Mouse (Mus musculus) cerebellum, postnatal 14 days (tissue): Measurements from ENCODE around the gene Dgkh.
"Not testable (repeated sequence)": the region's sequence is repeated elsewhere in the genome, so short reads cannot be mapped to it uniquely, and the experiment has no call there.

Experiments used
- DNase-seq, 2 experiments: peaks; one replicate each; pipeline ENCODE4 v3.0.0; 2021; ENCODE audit warnings: mixed read lengths in 2 of 2

Dgkh gene

GRCm38 (mm10) chr14:78612111-78612788, 120.3 kb downstream of the Dgkh start:
- no peak for DNase-seq

GRCm38 (mm10) chr14:78594916-78595315, 137.7 kb downstream of the Dgkh start:
- no peak for DNase-seq

- DNase-seq: no peak
Measured at GRCm38 (mm10) chr14:78592965-78593364, 139.6 kb downstream of the Dgkh start.

GRCm38 (mm10) chr14:78590335-78590734, 142.2 kb downstream of the Dgkh start:
- peak; percentile 84 to 90 for DNase-seq

- no peak for DNase-seq
Measured at GRCm38 (mm10) chr14:78584222-78584621, 148.4 kb downstream of the Dgkh start.

GRCm38 (mm10) chr14:78583168-78583567, 149.4 kb downstream of the Dgkh start:
- no peak for DNase-seq

- DNase-seq: peak in 1 of 2 experiments; percentile 29
Measured at GRCm38 (mm10) chr14:78575899-78576298, 156.7 kb downstream of the Dgkh start.

- no peak for DNase-seq
Measured at GRCm38 (mm10) chr14:78568410-78568809, 164.2 kb downstream of the Dgkh start.

- no peak for DNase-seq
Measured at GRCm38 (mm10) chr14:78566431-78566830, 166.1 kb downstream of the Dgkh start.

GRCm38 (mm10) chr14:78564292-78564691, 168.3 kb downstream of the Dgkh start:
- DNase-seq: no peak

GRCm38 (mm10) chr14:78563211-78563610, 169.4 kb downstream of the Dgkh start:
- no peak for DNase-seq

GRCm38 (mm10) chr14:78562121-78562520, 170.5 kb downstream of the Dgkh start:
- DNase-seq: peak in 1 of 2 experiments; percentile 7

- DNase-seq: no peak
Measured at GRCm38 (mm10) chr14:78559042-78559441, 173.5 kb downstream of the Dgkh start.

GRCm38 (mm10) chr14:78554830-78555229, 177.7 kb downstream of the Dgkh start:
- DNase-seq: not testable (repeated sequence)

GRCm38 (mm10) chr14:78553661-78554060, 178.9 kb downstream of the Dgkh start:
- peak in 1 of 2 experiments; percentile 23 for DNase-seq

GRCm38 (mm10) chr14:78548807-78549206, 183.8 kb downstream of the Dgkh start:
- no peak for DNase-seq

- DNase-seq: peak; percentile 58 to 64
Measured at GRCm38 (mm10) chr14:78541319-78541718, 191.3 kb downstream of the Dgkh start.

GRCm38 (mm10) chr14:78539821-78540220, 192.8 kb downstream of the Dgkh start:
- no peak for DNase-seq

- DNase-seq: peak; percentile 54 to 75
Measured at GRCm38 (mm10) chr14:78538572-78539320, 193.8 kb downstream of the Dgkh start.

- peak; percentile 51 to 58 for DNase-seq
Measured at GRCm38 (mm10) chr14:78537551-78537950, 195.0 kb downstream of the Dgkh start.

- peak; percentile 96 to 98 for DNase-seq
Measured at GRCm38 (mm10) chr14:78536281-78537165, 196.1 kb downstream of the Dgkh start, which contains the start of gene Akap11. Gene Akap11 (minus strand): TSS chr14:78536808.

GRCm38 (mm10) chr14:78535366-78535765, 197.2 kb downstream of the Dgkh start:
- DNase-seq: no peak

- DNase-seq: no peak
Measured at GRCm38 (mm10) chr14:78534651-78535050, 197.9 kb downstream of the Dgkh start.
